Mouse (Mus musculus) cerebellum, adult (tissue): ENCODE measurements at regions not wholly inside any gene's neighbourhood (a gene's known extent, or its start where the extent isn't known, plus 50 kb on each side); places are given as distances from the start of the nearest gene placed in this dataset.

Experiments
- ATAC-seq: cut with Nextera tagmentation; 2 replicates; pipeline ENCODE4 v1.9.2; 2017; ENCODE audit warnings: mild to moderate bottlenecking, moderate library complexity, mixed read lengths; ENCODE audit not compliant: insufficient number of reproducible peaks, low FRiP score, low TSS enrichment

GRCm38 (mm10) chr3:15186731-15187130 lies 145.4 kb downstream of the Gm9733 start:
- ATAC-seq = 0 out of 2 replicates have a peak, but pooled peaks have one; percentile 40

GRCm38 (mm10) chr3:15194362-15194761 lies 137.7 kb downstream of the Gm9733 start:
- peak; percentile 88 for ATAC-seq

GRCm38 (mm10) chr3:15196101-15196500 lies 136.0 kb downstream of the Gm9733 start:
- ATAC-seq = no peak

GRCm38 (mm10) chr3:15198086-15198485 lies 134.0 kb downstream of the Gm9733 start:
- no peak for ATAC-seq

- no peak for ATAC-seq
Measured at GRCm38 (mm10) chr3:15200309-15200708, 131.8 kb downstream of the Gm9733 start.

GRCm38 (mm10) chr3:15200990-15201389 lies 131.1 kb downstream of the Gm9733 start:
- no peak for ATAC-seq

- no peak for ATAC-seq
Measured at GRCm38 (mm10) chr3:15202760-15203159, 129.3 kb downstream of the Gm9733 start.

GRCm38 (mm10) chr3:15205266-15206229 lies 126.6 kb downstream of the Gm9733 start:
- ATAC-seq = no peak

GRCm38 (mm10) chr3:15212357-15212756 lies 119.7 kb downstream of the Gm9733 start:
- ATAC-seq = no peak

- ATAC-seq = no peak
Measured at GRCm38 (mm10) chr3:15217591-15217990, 114.5 kb downstream of the Gm9733 start.

- ATAC-seq = no peak
Measured at GRCm38 (mm10) chr3:15219275-15219674, 112.8 kb downstream of the Gm9733 start.

GRCm38 (mm10) chr3:15223266-15223665 lies 108.8 kb downstream of the Gm9733 start:
- no peak for ATAC-seq

GRCm38 (mm10) chr3:15224452-15224851 lies 107.7 kb downstream of the Gm9733 start:
- no peak for ATAC-seq

- ATAC-seq = no peak
Measured at GRCm38 (mm10) chr3:15228641-15229040, 103.5 kb downstream of the Gm9733 start.

GRCm38 (mm10) chr3:15230204-15230603 lies 101.9 kb downstream of the Gm9733 start:
- ATAC-seq = no peak

GRCm38 (mm10) chr3:15231433-15231832 lies 100.7 kb downstream of the Gm9733 start:
- ATAC-seq = no peak

GRCm38 (mm10) chr3:15237817-15238432 lies 94.2 kb downstream of the Gm9733 start:
- no peak for ATAC-seq

- no peak for ATAC-seq
Measured at GRCm38 (mm10) chr3:15242388-15242787, 89.7 kb downstream of the Gm9733 start.

GRCm38 (mm10) chr3:15243584-15243983 lies 88.5 kb downstream of the Gm9733 start:
- no peak for ATAC-seq

GRCm38 (mm10) chr3:15244999-15245398 lies 87.1 kb downstream of the Gm9733 start:
- peak; percentile 74; the same call in 1 of the 2 replicates for ATAC-seq
